Mouse (Mus musculus): Measurements from ENCODE around the gene Sfrp5. TPM values are rescaled to one million over a fixed set of nuclear protein-coding genes. Genes with fewer than 3 reads are reported as not detected.
A peak's percentile ranks its signal among the peaks of the same experiment; 100 is the strongest.

Gene Sfrp5
- total RNA-seq, 2 experiments from 2014 or later, result 0.49 to 2.1 TPM

DNA sequence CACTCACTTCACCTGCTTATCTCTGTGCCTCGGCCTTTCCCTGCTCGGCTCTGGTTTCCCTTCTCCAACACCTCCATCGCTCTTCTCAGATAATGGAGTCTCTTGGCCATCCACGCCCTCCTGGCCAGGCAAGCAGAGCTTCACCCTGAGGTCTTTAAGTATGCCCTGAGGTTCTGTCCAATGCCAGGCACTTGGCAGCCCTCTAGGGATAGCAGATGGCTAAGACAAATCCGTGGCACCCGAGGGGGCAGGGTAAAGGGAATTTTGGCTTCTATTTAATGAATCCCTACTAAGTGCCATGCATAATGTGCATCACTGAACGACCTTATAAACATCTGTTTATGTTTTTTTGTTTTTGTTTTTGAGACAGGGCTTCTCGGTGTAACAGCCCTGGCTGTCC is 415 bp upstream of the Sfrp5 start:
- DNase-seq (ENCODE audit: low spot score in 2 of 2), result no peak

DNA sequence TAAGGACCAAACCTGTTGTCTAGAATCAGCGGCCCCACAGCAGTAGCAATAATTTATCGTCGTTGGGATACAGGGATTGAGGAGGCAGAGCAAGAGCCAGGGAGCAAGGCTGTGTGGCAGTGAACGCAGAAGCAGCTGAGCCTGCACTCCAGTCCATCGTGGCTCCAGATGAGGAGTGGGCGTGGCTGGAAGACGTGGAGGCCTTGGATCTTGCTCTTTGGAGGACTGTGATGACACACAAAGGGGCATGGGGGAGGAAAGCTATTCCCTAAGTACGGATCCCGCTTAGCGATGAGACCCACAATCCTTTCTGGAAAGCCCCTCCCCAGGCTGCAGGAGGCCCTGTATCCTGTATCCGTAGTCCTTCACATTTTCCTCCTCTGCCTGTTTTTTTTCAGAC is 4.0 kb downstream of the Sfrp5 start:
- no peak for DNase-seq (ENCODE audit: low spot score in 2 of 2)

DNA sequence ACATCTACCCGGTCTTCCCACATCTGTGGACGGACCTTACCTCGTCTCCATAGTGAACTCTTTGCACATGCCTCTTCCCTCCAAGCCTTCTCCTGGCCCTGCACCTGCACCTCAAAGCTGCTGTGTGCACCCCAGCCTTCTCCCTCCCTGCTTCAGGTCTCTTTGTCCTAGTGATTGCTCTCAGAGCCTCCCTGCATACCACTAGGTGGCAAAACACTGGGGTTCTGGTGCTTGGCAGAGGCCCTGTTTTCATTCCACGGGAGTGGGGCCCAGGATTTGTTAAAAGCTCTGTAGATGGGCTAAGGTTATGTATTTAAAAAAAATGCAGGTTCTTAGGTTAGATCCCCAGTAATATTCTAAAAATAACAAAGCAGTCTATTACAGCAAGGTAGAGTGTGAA is 5.0 kb downstream of the Sfrp5 start:
- DNase-seq (ENCODE audit: low spot score in 2 of 2), result no peak

DNA sequence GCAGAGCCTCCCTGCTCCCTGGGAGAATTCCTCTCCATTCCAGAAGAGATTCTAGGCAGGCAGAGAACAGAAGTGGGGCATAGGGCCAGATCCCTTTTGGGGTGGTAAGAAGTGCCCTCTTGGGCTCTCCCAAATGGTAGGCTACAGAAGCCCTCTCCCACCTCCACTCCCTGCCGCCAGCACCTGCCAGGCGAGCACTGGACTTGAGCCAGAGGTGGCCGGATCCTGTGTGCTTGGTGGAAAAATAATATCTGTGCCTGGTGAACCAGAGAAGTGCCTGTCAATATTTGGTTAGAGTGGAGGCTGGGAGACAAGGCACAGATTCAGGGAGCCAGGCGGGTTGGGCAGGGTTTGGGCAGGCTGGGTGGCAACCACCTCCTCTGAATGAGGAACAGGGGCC is 5.7 kb downstream of the Sfrp5 start:
- no peak for DNase-seq (ENCODE audit: low spot score in 2 of 2)

DNA sequence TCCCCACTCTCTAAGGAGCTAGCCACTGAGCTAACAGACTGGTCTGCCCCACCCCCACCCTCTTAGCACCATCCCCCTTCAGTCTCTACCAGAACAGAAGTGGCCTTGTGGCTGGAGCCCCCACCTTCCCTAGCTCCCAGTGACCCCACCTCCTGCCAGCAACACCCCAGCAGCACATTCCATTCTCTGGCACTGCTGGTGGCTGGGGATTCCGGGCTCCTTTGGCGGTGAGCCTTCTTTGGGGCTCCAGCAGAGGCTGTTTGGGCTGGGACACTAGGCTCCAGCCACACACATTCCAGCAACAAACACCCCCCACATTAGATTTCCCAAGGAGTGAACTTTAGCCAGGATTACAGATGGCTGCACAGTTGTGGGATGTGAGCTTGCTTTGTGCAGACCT is 8.7 kb downstream of the Sfrp5 start:
- DNase-seq (ENCODE audit: low spot score in 2 of 2), result no peak

DNA sequence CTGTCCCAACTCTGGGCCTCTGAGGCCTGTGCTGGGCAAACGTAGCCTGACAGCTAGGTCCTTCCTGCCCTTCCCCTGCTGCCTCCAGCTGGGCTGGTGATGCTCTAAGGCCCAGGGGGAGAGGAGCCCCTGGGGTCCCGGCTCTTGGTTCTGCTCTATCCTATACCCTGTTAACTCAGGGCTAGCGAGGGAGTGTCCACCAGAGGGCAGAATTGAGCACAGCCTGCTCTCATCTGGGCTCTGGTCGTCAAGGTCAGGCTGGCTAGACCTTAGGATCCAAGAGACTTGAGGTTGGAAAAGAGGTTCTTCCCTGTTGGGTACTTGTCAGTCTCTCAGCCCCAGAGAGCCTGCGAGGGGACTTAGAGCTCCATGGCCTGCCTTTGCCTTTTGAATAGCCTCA is 11.6 kb downstream of the Sfrp5 start:
- DNase-seq (ENCODE audit: low spot score in 2 of 2), result peak; percentile 52 to 64

DNA sequence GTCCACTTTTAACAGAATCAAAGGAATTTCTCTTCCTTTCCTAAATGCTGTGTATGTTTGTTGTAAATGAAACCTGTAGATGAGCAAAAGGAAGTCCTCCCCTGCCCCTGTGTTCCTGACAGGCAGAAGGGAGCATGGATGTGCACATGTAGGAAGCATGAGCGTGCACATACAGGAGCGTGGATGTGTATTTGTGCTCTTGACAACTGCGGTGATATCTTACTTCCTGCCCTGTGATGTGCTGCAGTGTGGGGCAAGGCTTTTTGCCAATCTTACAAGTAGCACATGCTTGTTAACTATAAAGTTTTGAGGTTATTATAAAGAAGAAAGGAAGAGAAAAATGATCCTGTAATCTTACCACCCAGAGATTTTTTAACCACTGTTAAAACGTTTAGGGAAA is 12.3 kb downstream of the Sfrp5 start:
- no peak for DNase-seq (ENCODE audit: low spot score in 2 of 2)

DNA sequence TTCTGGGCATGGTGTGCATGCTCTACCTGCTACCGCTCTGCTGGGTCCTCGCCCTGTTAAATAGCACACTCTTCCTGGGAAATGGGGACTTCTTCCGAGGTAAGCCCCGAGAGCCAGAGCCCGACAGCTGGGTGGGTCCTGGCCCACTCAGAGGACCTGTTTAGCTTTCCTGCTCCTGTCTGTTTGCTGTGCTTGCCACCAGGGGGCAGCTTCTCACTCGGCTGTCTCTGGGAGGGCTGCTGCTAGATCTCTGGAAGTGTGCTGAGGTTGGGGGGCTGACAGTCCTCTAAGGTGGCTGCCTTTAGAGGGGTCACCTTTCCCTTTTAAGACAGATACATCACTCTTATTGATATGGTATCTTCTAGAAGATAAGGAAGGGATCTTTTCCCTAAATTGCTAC is 19.4 kb downstream of the Sfrp5 start:
- no peak for DNase-seq (ENCODE audit: low spot score in 2 of 2)

DNA sequence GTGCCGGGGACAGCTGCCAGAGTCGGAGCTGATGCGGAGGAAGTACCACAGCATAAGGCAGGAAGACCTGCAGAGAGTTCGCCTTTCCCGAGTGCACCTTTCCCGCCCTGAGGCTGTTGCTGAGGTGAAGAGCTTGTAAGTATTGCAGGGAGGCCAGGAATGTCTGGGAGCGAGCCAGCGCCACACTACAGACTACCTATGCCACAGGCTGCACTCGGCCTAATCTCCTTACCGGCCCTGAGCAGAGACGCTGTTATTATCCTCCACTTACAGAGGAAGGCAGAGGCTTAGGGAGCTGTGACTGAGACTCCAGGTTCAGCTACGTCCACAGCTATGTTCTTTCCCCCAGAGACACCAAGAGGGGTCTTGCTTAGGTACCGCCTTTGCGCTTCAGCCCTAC is 22.7 kb downstream of the Sfrp5 start:
- DNase-seq (ENCODE audit: low spot score in 2 of 2), result no peak

DNA sequence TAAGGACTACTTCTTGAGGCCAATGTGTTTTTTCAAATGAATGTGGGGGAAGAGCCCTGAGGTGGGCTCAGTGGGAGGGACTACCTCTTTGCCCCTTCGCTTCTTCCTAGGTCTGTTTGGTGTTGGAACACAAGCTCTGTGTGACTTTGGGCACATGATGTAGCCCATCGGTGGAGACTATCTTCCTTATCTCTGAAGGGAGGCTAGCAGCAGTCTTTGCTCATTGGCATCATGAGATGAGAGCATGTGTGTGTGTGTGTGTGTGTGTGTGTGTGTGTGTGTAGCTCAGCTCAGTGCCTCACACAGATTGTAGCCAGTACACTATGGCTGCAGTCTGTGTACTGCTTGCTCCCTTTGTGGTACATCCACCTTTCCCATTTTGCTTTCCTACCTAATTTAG is 24.6 kb downstream of the Sfrp5 start:
- no peak for DNase-seq (ENCODE audit: low spot score in 2 of 2)

DNA sequence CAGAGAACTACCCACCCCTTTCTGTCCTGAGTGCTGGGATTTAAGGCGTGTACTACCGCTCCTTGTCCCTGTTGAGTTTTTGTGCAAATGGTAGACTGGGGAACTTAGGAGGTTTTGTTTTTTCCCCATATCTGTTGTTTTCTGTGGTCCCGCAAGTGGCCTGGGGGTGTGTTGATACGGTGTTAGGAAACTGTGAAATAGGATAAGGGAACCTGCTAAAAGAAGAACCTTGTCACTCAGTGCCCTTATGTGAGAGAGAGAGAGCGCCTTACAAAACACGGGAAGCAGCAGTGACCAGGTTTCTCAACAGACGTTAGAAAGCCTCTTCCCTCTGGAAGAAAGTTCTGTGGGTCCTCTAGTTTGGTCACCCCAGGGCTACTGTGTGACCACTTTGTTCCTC is 25.2 kb downstream of the Sfrp5 start:
- DNase-seq (ENCODE audit: low spot score in 2 of 2), result no peak

DNA sequence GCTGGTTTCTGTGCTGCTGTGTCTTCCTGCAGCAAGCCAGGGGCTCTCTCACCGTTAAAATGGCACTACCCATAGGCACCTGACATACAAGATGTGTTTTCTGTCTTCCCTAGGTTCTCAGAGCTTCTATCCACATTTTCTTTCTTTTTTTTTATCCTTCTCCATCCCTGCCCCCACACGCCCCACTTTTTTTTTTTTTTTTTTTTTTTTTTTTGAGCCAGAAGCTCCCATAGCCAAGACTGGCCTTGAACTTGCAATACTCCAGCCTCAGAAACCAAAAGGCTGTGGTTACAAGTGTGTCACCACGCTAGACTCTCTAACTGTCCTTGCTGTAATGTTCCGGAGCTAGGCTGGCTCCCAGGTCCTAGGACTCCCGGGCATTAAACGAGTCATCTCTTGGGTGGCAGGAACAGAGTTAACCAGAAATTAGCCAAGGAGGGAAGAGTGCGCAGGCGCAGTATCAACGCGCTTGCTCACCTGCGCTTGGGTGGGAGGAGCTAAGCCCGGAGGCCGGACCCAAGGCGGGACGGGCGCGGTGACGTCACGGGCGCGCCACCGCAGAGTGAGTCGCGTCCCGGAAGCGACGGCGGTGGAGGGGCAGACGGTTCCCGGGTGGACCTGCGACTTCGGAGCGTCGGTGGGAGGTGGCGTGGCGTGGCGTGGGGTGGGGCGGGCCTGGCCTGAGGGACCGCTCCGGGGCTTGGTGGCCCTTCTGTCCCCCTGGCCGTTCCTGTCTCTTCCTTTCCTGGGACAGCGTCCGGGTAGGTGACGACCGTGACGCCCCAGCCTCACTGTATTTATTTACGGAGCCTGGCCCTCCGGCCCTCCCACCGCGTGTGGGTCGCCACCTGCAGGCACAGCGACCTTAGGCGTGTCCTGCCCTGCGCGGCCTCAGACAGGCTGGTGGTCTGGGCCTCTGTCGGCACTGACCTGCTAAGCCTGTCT is 31.8 kb downstream of the Sfrp5 start:
- DNase-seq (ENCODE audit: low spot score in 2 of 2), result peak; percentile 93 to 96

DNA sequence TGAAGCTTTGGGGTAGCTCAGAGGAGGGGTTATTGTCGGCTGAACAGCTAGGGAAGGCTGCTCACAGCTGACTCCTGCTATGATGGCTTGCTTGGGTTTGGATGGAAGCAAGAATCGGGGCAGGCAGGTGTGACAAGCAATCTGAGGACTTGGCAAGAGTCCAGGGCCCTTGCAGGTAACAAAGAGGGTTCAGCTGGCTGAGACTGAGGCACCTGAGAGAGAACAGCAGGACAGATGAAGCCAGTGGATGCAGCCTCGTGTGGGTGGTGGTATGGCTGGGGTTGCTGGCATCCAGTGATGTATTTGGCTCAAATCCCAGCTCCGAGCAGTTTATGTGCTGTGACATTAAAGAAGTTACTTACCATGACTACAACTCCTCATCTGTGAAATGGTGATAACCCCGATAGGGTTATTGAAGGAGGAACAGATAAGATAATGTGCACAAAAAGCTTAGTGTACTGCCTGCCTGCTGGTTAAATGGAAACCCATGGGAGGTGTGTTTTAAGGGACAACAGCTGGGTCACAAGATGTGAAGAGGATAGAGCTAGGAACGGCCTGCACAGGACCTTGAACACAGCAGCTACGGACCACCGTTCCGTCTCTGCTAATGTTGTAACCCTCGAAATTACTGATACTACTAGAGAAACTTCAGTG is 32.6 kb downstream of the Sfrp5 start:
- DNase-seq (ENCODE audit: low spot score in 2 of 2), result no peak

DNA sequence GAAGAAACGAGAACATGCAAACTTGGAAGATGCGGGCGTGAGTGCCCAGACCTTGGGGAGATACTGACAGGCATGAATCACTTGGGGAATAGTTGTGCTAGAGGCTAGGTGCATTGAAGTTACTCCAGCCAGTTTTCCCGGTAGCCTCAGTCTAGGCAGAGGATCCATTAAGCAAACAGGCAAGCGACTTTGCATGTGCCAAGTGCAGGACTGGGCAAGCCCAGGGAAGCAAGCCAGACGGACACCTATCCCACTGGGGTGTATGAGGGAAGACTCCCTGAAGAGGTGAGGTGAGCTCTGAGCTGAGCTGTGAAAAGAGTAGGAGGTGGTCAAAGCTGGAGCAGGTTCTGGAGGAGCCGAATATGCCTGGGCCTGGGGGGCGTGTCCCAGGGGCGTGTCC is 34.6 kb downstream of the Sfrp5 start:
- DNase-seq (ENCODE audit: low spot score in 2 of 2), result no peak

DNA sequence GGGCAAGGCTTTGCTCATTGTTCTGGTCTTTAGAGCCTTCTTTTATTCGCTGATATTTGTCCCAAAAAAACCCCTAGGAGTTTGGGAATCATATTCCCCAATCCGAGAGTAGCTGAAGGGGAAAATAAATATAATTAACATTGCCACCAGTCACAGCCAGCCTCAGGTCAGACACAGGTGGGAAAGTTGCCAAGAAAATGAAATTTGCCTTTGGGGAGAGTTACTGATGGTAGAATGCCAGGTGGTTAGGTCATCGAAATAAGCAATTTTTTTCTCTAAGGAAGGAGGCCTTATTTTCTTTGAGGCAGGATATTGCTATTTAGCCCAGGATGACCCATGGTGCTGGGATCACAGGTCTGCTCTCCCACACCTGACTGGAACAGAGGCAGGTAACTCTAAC is 35.3 kb downstream of the Sfrp5 start:
- no peak for DNase-seq (ENCODE audit: low spot score in 2 of 2)

DNA sequence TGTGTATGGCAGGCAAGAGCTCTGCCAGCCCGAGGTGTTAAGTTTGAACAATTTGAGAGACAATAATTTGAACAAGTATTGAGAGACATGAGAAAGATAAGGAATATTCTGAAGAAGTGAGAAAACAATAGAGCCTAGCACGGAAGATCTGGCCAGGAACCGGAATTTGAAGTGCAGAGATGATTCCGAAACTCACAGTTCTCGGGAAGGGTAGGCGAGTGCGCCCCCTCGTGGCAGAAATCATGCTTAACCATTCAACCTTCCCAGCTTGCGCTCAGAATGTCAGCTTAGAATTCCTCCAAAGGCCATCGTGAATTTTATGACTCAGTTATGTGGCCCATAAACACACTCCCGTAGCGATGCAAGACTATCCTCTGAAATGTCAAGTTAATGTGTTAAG is 35.9 kb downstream of the Sfrp5 start:
- peak; percentile 88 to 95 for DNase-seq (ENCODE audit: low spot score in 2 of 2)

DNA sequence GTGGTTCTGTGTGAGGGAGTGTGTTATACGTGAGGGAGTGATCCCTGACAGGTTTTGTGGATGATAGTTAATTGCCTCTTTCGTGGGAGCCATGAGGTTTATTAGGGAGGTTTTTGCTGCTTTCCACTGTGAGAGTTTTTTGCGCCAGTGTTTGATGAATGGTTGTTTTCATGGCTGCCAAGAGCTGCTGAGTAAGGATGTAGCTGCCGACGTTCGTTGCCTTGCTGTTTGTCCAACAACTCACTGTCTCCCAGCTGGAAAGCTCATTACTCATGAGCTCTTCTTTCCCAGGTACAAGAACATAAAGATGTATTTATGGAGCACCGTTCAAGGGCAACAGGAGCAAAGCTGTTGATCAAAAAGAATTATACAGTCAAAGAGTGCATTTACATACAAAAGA is 37.9 kb downstream of the Sfrp5 start:
- DNase-seq (ENCODE audit: low spot score in 2 of 2), result no peak

DNA sequence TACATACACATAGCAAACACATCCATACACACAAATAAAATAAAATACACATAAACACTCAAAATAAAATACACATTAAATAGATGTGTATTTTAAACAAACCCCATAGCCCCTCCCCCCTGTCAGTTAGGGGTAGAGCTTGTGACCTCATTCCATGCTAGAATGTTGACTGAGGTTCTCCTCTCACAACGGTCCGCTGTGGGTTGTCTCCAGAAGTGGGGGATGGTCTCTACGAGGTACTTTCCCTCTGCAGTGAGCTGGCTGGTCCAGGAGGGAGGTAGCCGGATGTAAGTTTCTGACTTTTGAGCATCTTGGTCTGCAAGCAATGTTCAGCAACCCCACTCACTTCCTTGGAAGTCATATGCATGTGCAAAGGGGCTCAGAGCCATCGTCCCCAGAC is 38.3 kb downstream of the Sfrp5 start, which contains the start of gene Zfyve27:
Gene Zfyve27 (plus strand): TSS at position 188 of the 400 bp plus-strand sequence.
- no peak for DNase-seq (ENCODE audit: low spot score in 2 of 2)

DNA sequence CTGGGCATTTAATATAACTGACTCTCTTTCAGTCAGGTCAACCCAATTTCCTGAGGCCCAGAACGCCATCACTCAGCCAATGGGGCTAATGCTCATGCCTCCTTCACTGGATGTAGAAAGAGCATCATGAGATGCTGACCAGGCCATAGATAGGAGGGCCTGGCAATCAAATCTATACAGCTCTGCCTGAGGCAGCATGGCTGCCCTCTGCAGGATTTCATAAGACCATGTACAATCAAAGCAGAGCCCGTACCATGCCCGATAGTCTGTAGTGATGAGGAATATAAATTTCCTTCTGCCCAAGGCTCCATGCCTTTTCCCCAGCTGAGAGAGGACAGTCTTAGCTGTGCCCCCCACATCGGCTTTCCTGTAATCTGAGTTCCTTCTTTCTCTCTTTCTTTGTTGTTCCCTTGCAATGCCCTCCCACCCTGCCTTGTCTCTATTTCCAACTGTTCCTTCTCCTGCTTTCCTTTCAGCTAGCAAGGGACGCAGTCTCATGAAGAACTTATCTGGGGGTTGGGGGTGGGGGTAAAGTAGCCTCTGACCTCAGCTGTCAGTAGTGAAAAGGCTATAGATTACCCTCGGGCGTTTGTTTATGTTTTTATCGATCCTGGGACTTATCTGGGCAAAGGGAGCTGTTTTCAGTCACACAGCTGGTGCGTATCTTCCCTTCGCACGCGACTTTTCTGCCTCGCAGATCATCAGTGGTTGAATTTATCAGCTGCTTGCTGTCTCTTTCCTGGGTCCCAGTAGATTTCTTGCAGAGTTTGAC is 43.6 kb downstream of the Sfrp5 start:
- DNase-seq (ENCODE audit: low spot score in 2 of 2), result no peak

DNA sequence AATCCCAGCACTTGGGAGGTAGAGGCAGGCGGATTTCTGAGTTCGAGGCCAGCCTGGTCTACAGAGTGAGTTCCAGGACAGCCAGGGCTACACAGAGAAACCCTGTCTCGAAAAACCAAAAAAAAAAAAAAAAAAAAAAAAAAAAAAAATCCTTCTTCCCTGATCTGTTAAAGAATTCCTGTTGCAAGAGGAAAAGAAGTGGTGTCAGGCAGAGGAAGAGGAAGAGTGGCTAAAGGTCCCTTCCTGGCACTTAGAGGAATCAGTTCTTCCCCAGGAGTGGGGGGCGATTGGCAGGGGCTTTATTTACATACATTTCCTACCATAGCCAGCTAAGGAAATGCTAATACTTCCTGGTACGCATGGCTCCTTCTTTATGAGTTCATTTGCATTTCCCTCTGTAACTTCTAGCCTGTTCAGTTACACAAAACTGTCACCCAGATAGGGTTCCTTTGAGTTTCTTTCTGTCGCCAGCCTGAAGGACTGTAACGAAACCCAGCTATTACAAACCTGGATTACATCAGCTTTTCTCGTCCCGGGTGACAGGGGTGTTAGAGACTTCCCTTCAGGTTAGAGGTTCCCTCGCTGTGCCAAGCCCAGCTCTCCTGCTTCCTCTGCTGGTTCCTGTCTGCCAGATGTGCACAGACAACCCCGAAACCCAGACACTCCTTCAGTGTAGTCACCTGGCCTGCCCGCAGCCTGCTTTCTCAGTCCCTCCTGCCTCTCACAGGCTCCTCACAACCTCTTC is 44.4 kb downstream of the Sfrp5 start:
- no peak for DNase-seq (ENCODE audit: low spot score in 2 of 2)

DNA sequence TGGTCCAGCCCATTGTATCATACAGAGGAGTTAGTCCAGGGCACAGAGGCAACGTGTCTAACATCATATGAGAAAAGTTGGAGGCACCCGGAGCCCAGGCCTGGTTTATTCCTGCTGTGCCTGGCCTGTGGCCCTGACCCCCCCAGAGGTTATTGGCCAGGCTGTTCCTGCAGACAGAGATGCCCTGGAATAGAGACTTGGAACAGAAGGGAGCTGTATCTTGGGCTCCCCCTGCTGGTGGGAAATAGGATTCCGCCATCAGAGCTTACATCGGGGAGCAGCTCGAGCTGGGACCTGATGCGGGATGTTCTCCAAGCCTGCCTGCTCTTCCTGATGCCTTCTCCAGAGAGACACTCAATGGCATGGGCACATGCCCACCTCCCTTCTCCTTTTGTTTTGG is 50.1 kb downstream of the Sfrp5 start:
- peak; percentile 87 to 89 for DNase-seq (ENCODE audit: low spot score in 2 of 2)
